Mouse (Mus musculus) Muller cell, postnatal 12 days (primary cell): ENCODE measurements around the gene Fgf3.

Experiments used
- DNase-seq: peaks from one replicate; pipeline ENCODE4 v3.0.0-alpha.2; 2015; ENCODE audit errors: inconsistent ontology term

Gene Fgf3

GRCm38 (mm10) chr7:144837891-144838488 lies at the start of gene Fgf3:
Fgf3 (plus strand) TSS chr7:144838083.
- no peak for DNase-seq

GRCm38 (mm10) chr7:144788631-144789030 lies 49.3 kb upstream of the Fgf3 start:
- DNase-seq = no peak

GRCm38 (mm10) chr7:144789601-144790556 lies 48.0 kb upstream of the Fgf3 start:
- no peak for DNase-seq

- DNase-seq = no peak
Measured at GRCm38 (mm10) chr7:144791426-144791825, 46.5 kb upstream of the Fgf3 start.

- DNase-seq = no peak
Measured at GRCm38 (mm10) chr7:144793296-144793695, 44.6 kb upstream of the Fgf3 start.

- no peak for DNase-seq
Measured at GRCm38 (mm10) chr7:144795976-144796474, 41.9 kb upstream of the Fgf3 start.

- DNase-seq = no peak
Measured at GRCm38 (mm10) chr7:144796986-144797735, 40.7 kb upstream of the Fgf3 start.

- peak; percentile 44 for DNase-seq
Measured at GRCm38 (mm10) chr7:144798471-144798870, 39.4 kb upstream of the Fgf3 start.

- no peak for DNase-seq
Measured at GRCm38 (mm10) chr7:144807036-144807435, 30.8 kb upstream of the Fgf3 start.

GRCm38 (mm10) chr7:144807976-144808577 lies 29.8 kb upstream of the Fgf3 start:
- DNase-seq = no peak

GRCm38 (mm10) chr7:144811521-144811920 lies 26.4 kb upstream of the Fgf3 start:
- DNase-seq = no peak

GRCm38 (mm10) chr7:144821901-144822300 lies 16.0 kb upstream of the Fgf3 start:
- DNase-seq = no peak

- peak; percentile 16 for DNase-seq
Measured at GRCm38 (mm10) chr7:144823988-144824387, 13.9 kb upstream of the Fgf3 start.

GRCm38 (mm10) chr7:144828369-144828768 lies 9.5 kb upstream of the Fgf3 start:
- no peak for DNase-seq

GRCm38 (mm10) chr7:144838522-144839503 lies 930 bp downstream of the Fgf3 start:
- DNase-seq = peak; percentile 30

GRCm38 (mm10) chr7:144846158-144846557 lies 8.3 kb downstream of the Fgf3 start:
- DNase-seq = no peak

GRCm38 (mm10) chr7:144847067-144847466 lies 9.2 kb downstream of the Fgf3 start, which contains the start of gene Fgf4:
Fgf4 (plus strand) TSS chr7:144847367.
- DNase-seq = no peak

- DNase-seq = no peak
Measured at GRCm38 (mm10) chr7:144851321-144851720, 13.4 kb downstream of the Fgf3 start.

GRCm38 (mm10) chr7:144854966-144855365 lies 17.1 kb downstream of the Fgf3 start:
- no peak for DNase-seq

GRCm38 (mm10) chr7:144857158-144857557 lies 19.3 kb downstream of the Fgf3 start:
- DNase-seq = no peak
